Mouse (Mus musculus): ENCODE measurements around the gene Lix1.

- no peak for TF ChIP-seq CTCF (IDR thresholded peaks at IDR 0.05)
- TF ChIP-seq EP300 (IDR thresholded peaks at IDR 0.05), result no peak
Measured at GRCm38 (mm10) chr17:17454573-17454972, 52.1 kb downstream of the Lix1 start.

Data from lung, postnatal 0 days (tissue).